Mouse (Mus musculus): ENCODE results near the gene Cdc40. TPM values are rescaled to one million over a fixed set of nuclear protein-coding genes. Genes with fewer than 3 reads are reported as not detected.

Cdc40 gene
- polyA plus RNA-seq, 1 experiment, result 49.8 TPM

- Histone ChIP-seq H3K36me3 (ENCODE audit: control insufficient read depth, insufficient read depth, low read length, poor library complexity, severe bottlenecking) (no peaks in the 10 kb centered on the region), H3K27ac (ENCODE audit: insufficient read depth, low read length) (no peak overlapping the region), H3K4me3 (ENCODE audit: low read depth, low read length) (no peak overlapping the region), H3K9ac (ENCODE audit: low read depth, poor library complexity, severe bottlenecking) (no peak overlapping the region), H3K27me3 (ENCODE audit: control insufficient read depth, insufficient read depth, low read length, poor library complexity, severe bottlenecking) (no peaks in the 10 kb centered on the region), H3K4me1 (ENCODE audit: control insufficient read depth, insufficient read depth, low read length) (no peaks in the 10 kb centered on the region), H3K9me3 (replicated peaks; ENCODE audit: control insufficient read depth, insufficient read depth, low read length, poor library complexity, severe bottlenecking) (no peaks in the 10 kb centered on the region)
- TF ChIP-seq POLR2A (IDR thresholded peaks at IDR 0.05; ENCODE audit: insufficient read depth, low read length), result no peak
- TF ChIP-seq EP300 (IDR thresholded peaks at IDR 0.05; ENCODE audit: insufficient read depth, low read depth, low read length), result no peak
- TF ChIP-seq CTCF (IDR thresholded peaks at IDR 0.05; ENCODE audit: low read depth, low read length), result no peak
Measured at GRCm38 (mm10) chr10:40889146-40889545, 6.0 kb upstream of the Cdc40 start.

DNA sequence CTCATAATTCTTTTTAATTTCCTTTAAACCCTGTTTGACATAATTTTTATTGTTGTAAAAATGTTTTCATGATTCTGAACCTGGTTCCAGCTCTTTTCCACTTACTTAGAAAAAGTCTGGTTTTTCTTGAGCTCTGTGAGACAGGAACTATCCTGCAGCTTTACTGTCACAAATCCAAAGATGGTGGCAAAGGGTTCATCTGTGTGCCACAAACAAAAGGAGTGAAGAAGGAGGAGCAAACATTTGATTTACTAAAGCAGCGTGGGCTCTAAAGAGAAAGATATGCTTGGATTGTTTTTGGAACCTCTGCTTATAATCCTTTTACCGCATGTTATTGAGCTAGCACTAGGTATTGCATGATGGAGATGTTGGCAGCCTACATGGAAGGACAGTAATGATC is 4.2 kb upstream of the Cdc40 start:
- Histone ChIP-seq H3K4me1 (ENCODE audit: control insufficient read depth, insufficient read depth, low read length) (no peaks in the 10 kb centered on the region), H3K4me3 (ENCODE audit: low read depth, low read length) (no peak overlapping the region), H3K9ac (ENCODE audit: low read depth, poor library complexity, severe bottlenecking) (no peak overlapping the region), H3K27me3 (ENCODE audit: control insufficient read depth, insufficient read depth, low read length, poor library complexity, severe bottlenecking) (no peaks in the 10 kb centered on the region), H3K9me3 (replicated peaks; ENCODE audit: control insufficient read depth, insufficient read depth, low read length, poor library complexity, severe bottlenecking) (no peaks in the 10 kb centered on the region), H3K36me3 (ENCODE audit: control insufficient read depth, insufficient read depth, low read length, poor library complexity, severe bottlenecking) (no peaks in the 10 kb centered on the region), H3K27ac (ENCODE audit: insufficient read depth, low read length) (no peak overlapping the region)
- TF ChIP-seq CTCF (IDR thresholded peaks at IDR 0.05; ENCODE audit: low read depth, low read length), result no peak
- no peak for TF ChIP-seq POLR2A (IDR thresholded peaks at IDR 0.05; ENCODE audit: insufficient read depth, low read length)
- no peak for TF ChIP-seq EP300 (IDR thresholded peaks at IDR 0.05; ENCODE audit: insufficient read depth, low read depth, low read length)

DNA sequence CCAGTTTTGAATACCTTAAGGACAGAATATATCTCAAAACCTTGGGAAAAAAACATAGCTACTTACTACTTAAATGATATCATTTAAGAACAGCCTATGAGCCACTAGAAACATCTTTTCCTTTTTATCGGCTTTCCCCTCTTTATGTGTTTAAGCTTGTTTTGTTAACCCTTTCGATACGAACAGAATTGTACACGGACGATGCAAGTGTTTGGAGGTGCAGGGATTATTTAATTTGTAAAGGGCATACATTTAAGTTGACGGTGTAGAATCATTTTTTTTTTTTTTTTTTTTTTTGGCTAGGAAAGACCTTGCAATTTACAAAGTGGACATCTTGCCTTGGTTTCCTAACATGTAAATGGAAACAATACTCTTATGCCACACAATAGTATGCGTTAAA is 2.3 kb upstream of the Cdc40 start:
- H3K36me3 ChIP-seq (ENCODE audit: control insufficient read depth, insufficient read depth, low read length, poor library complexity, severe bottlenecking), result no peaks in the 10 kb centered on the region
- H3K9me3 ChIP-seq (replicated peaks; ENCODE audit: control insufficient read depth, insufficient read depth, low read length, poor library complexity, severe bottlenecking), result no peaks in the 10 kb centered on the region
- no peak overlapping the region for H3K9ac ChIP-seq (ENCODE audit: low read depth, poor library complexity, severe bottlenecking)
- H3K27me3 ChIP-seq (ENCODE audit: control insufficient read depth, insufficient read depth, low read length, poor library complexity, severe bottlenecking), result no peaks in the 10 kb centered on the region
- no peak overlapping the region for H3K4me3 ChIP-seq (ENCODE audit: low read depth, low read length)
- TF ChIP-seq EP300 (IDR thresholded peaks at IDR 0.05; ENCODE audit: insufficient read depth, low read depth, low read length) (no peak), CTCF (IDR thresholded peaks at IDR 0.05; ENCODE audit: low read depth, low read length) (no peak), POLR2A (IDR thresholded peaks at IDR 0.05; ENCODE audit: insufficient read depth, low read length) (no peak)
- H3K27ac ChIP-seq (ENCODE audit: insufficient read depth, low read length), result no peak overlapping the region
- no peaks in the 10 kb centered on the region for H3K4me1 ChIP-seq (ENCODE audit: control insufficient read depth, insufficient read depth, low read length)

GRCm38 (mm10) chr10:40884279-40884806 is 1.2 kb upstream of the Cdc40 start:
- Histone ChIP-seq H3K9me3 (replicated peaks; ENCODE audit: control insufficient read depth, insufficient read depth, low read length, poor library complexity, severe bottlenecking) (no peaks in the 10 kb centered on the region), H3K27me3 (ENCODE audit: control insufficient read depth, insufficient read depth, low read length, poor library complexity, severe bottlenecking) (no peaks in the 10 kb centered on the region), H3K27ac (ENCODE audit: insufficient read depth, low read length) (0 out of 2 replicates have a peak overlapping the region, but pooled peaks have one; percentile 26), H3K4me3 (ENCODE audit: low read depth, low read length) (peak overlapping the region; percentile 78), H3K4me1 (ENCODE audit: control insufficient read depth, insufficient read depth, low read length) (no peaks in the 10 kb centered on the region), H3K9ac (ENCODE audit: low read depth, poor library complexity, severe bottlenecking) (peak overlapping the region; percentile 62), H3K36me3 (ENCODE audit: control insufficient read depth, insufficient read depth, low read length, poor library complexity, severe bottlenecking) (no peaks in the 10 kb centered on the region)
- TF ChIP-seq CTCF (IDR thresholded peaks at IDR 0.05; ENCODE audit: low read depth, low read length) (no peak), POLR2A (IDR thresholded peaks at IDR 0.05; ENCODE audit: insufficient read depth, low read length) (no peak), EP300 (IDR thresholded peaks at IDR 0.05; ENCODE audit: insufficient read depth, low read depth, low read length) (no peak)

DNA sequence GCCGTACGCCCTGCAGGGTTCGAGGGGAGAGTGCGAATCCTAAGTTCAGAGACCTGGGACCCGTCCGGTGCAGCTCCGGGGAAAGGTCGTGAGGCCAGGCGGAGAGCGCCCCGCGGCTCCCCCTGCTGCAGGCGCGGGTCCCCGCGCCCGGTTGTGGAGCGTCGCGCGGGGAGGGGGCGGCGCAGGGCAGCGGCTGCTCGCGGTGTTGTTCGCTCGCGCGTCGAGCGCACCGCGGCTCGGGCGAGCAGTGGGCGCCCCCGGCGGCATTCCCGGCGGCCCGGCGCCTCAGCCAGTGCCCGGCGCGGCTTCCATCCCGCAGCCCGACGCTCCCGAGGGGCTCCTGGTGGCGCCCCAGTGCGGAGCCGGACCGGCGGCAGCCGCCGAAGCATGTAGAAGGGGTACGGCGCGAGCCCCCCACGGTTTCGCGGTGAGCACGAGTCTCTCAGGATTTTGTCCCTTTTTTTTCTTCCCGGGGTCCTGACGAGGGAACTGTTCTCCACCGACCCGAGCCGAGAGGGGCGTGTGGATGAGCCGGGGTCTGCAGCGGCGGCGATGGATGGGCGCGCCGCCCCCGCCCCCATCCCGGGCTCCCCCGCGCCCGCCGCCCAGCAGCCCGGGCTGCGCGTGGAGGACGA is 650 bp upstream of the Cdc40 start:
- H3K9me3 ChIP-seq (replicated peaks; ENCODE audit: control insufficient read depth, insufficient read depth, low read length, poor library complexity, severe bottlenecking), result no peaks in the 10 kb centered on the region

DNA sequence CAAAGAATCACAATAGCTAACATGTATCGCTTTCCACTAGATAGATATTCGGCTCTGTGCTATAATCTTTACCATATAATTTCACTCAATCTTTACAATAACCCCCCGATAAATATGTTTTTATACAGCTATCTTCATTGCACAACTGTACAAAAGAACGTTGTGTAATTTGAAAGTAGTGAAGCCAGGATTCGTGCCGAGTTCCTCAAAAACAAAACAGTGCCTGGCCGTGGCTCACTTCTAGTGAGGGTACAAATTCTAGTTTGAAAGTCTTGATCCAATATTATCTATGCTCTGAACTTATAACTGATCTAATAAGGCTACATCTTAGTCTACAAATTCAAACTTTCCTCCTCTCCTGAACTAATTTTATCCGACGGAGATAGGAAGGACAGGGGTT is 778 bp downstream of the Cdc40 start:
- no peak overlapping the region for H3K27ac ChIP-seq (ENCODE audit: insufficient read depth, low read length)
- no peaks in the 10 kb centered on the region for H3K4me1 ChIP-seq (ENCODE audit: control insufficient read depth, insufficient read depth, low read length)
- TF ChIP-seq CTCF (IDR thresholded peaks at IDR 0.05; ENCODE audit: low read depth, low read length), result no peak
- TF ChIP-seq POLR2A (IDR thresholded peaks at IDR 0.05; ENCODE audit: insufficient read depth, low read length), result no peak
- TF ChIP-seq EP300 (IDR thresholded peaks at IDR 0.05; ENCODE audit: insufficient read depth, low read depth, low read length), result no peak
- no peaks in the 10 kb centered on the region for H3K27me3 ChIP-seq (ENCODE audit: control insufficient read depth, insufficient read depth, low read length, poor library complexity, severe bottlenecking)
- H3K4me3 ChIP-seq (ENCODE audit: low read depth, low read length), result peak overlapping the region; percentile 98
- peak overlapping the region; percentile 76 for H3K9ac ChIP-seq (ENCODE audit: low read depth, poor library complexity, severe bottlenecking)
- H3K9me3 ChIP-seq (replicated peaks; ENCODE audit: control insufficient read depth, insufficient read depth, low read length, poor library complexity, severe bottlenecking), result no peaks in the 10 kb centered on the region
- H3K36me3 ChIP-seq (ENCODE audit: control insufficient read depth, insufficient read depth, low read length, poor library complexity, severe bottlenecking), result no peaks in the 10 kb centered on the region

More for the DNA sequence above, 650 bp upstream of the Cdc40 start:
- TF ChIP-seq POLR2A (IDR thresholded peaks at IDR 0.05; ENCODE audit: insufficient read depth, low read length), result no peak
- no peak for TF ChIP-seq CTCF (IDR thresholded peaks at IDR 0.05; ENCODE audit: low read depth, low read length)
- no peak for TF ChIP-seq EP300 (IDR thresholded peaks at IDR 0.05; ENCODE audit: insufficient read depth, low read depth, low read length)
- Histone ChIP-seq H3K4me3 (ENCODE audit: low read depth, low read length) (peak overlapping the region; percentile 78), H3K4me1 (ENCODE audit: control insufficient read depth, insufficient read depth, low read length) (no peaks in the 10 kb centered on the region), H3K36me3 (ENCODE audit: control insufficient read depth, insufficient read depth, low read length, poor library complexity, severe bottlenecking) (no peaks in the 10 kb centered on the region), H3K27ac (ENCODE audit: insufficient read depth, low read length) (peak overlapping the region; percentile 36; the same call in 1 of the 2 replicates), H3K27me3 (ENCODE audit: control insufficient read depth, insufficient read depth, low read length, poor library complexity, severe bottlenecking) (no peaks in the 10 kb centered on the region), H3K9ac (ENCODE audit: low read depth, poor library complexity, severe bottlenecking) (peak overlapping the region; percentile 62)

Data from ES-Bruce4 (cell line).